Mouse (Mus musculus) liver, embryonic 11.5 days (tissue): ENCODE data around the gene Pphln1. TPM values are rescaled to one million over a fixed set of nuclear protein-coding genes. Genes with fewer than 3 reads are reported as not detected.
A peak's percentile ranks its signal among the peaks of the same experiment; 100 is the strongest.

Source experiments
- ATAC-seq: fragments of 200-750 bp; cut with Nextera tagmentation; replicated peaks from 2 replicates; pipeline ENCODE4 v1.8.0; 2017; ENCODE audit warnings: moderate number of reproducible peaks, mild to moderate bottlenecking, moderate TSS enrichment, moderate library complexity; ENCODE audit not compliant: low FRiP score
- DNase-seq: peaks from one replicate; pipeline ENCODE4 v3.0.0-alpha.2; 2017; ENCODE audit warnings: low spot score
- H3K27ac ChIP-seq: fragments of 300-500 bp; sonication (generic); 2 replicates; pipeline ENCODE4 v1.5.1; 2014; ENCODE audit warnings: mild to moderate bottlenecking, low read depth, low read length, control low read depth
- H3K27me3 ChIP-seq: fragments of 300-500 bp; sonication (generic); replicated peaks from 2 replicates; pipeline ENCODE4 v1.6.1; 2014; ENCODE audit warnings: low read length, mixed read lengths; ENCODE audit not compliant: control insufficient read depth, insufficient read depth
- H3K36me3 ChIP-seq: fragments of 300-500 bp; sonication (generic); 2 replicates; pipeline ENCODE4 v1.6.1; 2014; ENCODE audit warnings: mild to moderate bottlenecking, low read length, moderate library complexity, mixed read lengths; ENCODE audit not compliant: control insufficient read depth, insufficient read depth
- H3K4me1 ChIP-seq: fragments of 300-500 bp; sonication (generic); replicated peaks from 2 replicates; pipeline ENCODE4 v1.6.1; 2014; ENCODE audit warnings: low read length, mixed read lengths; ENCODE audit not compliant: control insufficient read depth, insufficient read depth
- H3K4me2 ChIP-seq: fragments of 300-500 bp; sonication (generic); 2 replicates; pipeline ENCODE4 v1.6.1; 2014; ENCODE audit warnings: mild to moderate bottlenecking, control low read depth, moderate library complexity
- H3K4me3 ChIP-seq: fragments of 300-500 bp; sonication (generic); 2 replicates; pipeline ENCODE4 v1.5.1; 2014; ENCODE audit warnings: low read depth, low read length, control low read depth
- H3K9ac ChIP-seq: fragments of 300-500 bp; sonication (generic); 2 replicates; pipeline ENCODE4 v1.6.1; 2014; ENCODE audit warnings: low read depth, low read length, control low read depth
- H3K9me3 ChIP-seq: fragments of 300-500 bp; sonication (generic); 2 replicates; pipeline ENCODE4 v1.6.1; 2016; ENCODE audit warnings: low read length, inconsistent platforms, mixed read lengths; ENCODE audit not compliant: control insufficient read depth
- WGBS: fragments of 180-500 bp; shearing (Covaris S2); extraction: QIAGEN DNeasy Blood & Tissue Kit; methylation state at CpG from one replicate; pipeline ENCODE4 v1.1.7; 2014; 5-methylcytosine and 5-hydroxymethylcytosine counted together
- polyA plus RNA-seq: library from polyadenylated mRNA; unstranded; fragments of >200 nt; fragmentation: Nextera tagmentation; extraction: Ambion mirVana; gene quantifications from 2 replicates; pipeline ENCODE4 v1.2.1, GENCODE M21; 2014

Gene Pphln1
- polyA plus RNA-seq, 1 experiment from 2014 or later = 51.3 TPM

GRCm38 (mm10) chr15:93412445-93412844, 14.3 kb downstream of the Pphln1 start:
- DNase-seq (no peak), ATAC-seq (no peak)
- WGBS = 87% methylated on average over 3 of the region's 3 CpGs
- no peaks in the 10 kb centered on the region for H3K4me1 ChIP-seq
- H3K4me2 ChIP-seq = no peak overlapping the region
- no peaks in the 10 kb centered on the region for H3K27me3 ChIP-seq
- no peak overlapping the region for H3K4me3 ChIP-seq
- no peaks in the 10 kb centered on the region for H3K9me3 ChIP-seq
- H3K9ac ChIP-seq = no peak overlapping the region
- H3K27ac ChIP-seq = no peak overlapping the region
- H3K36me3 ChIP-seq = peaks cover 16% of the 10 kb centered on the region; the same call in 1 of the 2 replicates

- H3K36me3 ChIP-seq = peaks cover 13% of the 10 kb centered on the region; the same call in 1 of the 2 replicates
Measured at GRCm38 (mm10) chr15:93414456-93414855, 16.3 kb downstream of the Pphln1 start.

GRCm38 (mm10) chr15:93416300-93416699, 18.1 kb downstream of the Pphln1 start:
- Histone ChIP-seq H3K27me3 (no peaks in the 10 kb centered on the region), H3K4me1 (no peaks in the 10 kb centered on the region), H3K9me3 (no peaks in the 10 kb centered on the region), H3K27ac (no peak overlapping the region), H3K4me3 (no peak overlapping the region), H3K36me3 (peaks cover 7% of the 10 kb centered on the region; the same call in 1 of the 2 replicates), H3K9ac (no peak overlapping the region), H3K4me2 (no peak overlapping the region)
- ATAC-seq (no peak), DNase-seq (no peak)
- WGBS = 87% methylated on average over 6 of the region's 6 CpGs

More at GRCm38 (mm10) chr15:93414456-93414855, 16.3 kb downstream of the Pphln1 start:
- DNase-seq (no peak), ATAC-seq (no peak)
- no peaks in the 10 kb centered on the region for H3K27me3 ChIP-seq
- 90% methylated on average over 9 of the region's 9 CpGs for WGBS
- H3K4me3 ChIP-seq = no peak overlapping the region
- H3K27ac ChIP-seq = no peak overlapping the region
- H3K9ac ChIP-seq = no peak overlapping the region
- H3K4me2 ChIP-seq = no peak overlapping the region
- no peaks in the 10 kb centered on the region for H3K9me3 ChIP-seq
- no peaks in the 10 kb centered on the region for H3K4me1 ChIP-seq

DNA sequence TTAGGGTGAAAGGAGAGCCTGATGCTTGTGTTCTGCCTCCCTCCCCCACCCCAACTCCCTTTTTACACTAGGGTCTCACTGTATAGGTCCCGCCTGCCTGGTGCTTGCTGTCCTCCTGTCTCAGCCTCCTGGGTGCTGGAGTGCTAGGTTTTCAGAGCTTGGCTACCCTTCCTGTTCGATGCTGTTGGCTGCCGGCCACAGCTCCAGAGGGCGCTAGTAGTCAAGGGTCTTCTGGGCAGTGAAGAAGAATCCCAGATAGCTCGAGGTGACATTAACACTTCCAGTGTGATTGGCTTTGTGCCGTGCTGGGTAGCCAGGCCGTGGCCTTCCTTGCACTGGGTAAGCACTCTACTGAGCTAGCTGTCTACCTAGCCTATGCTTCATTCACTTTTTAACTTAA, 22.4 kb downstream of the Pphln1 start:
- WGBS = 75% methylated on average over 7 of the region's 7 CpGs
- no peak overlapping the region for H3K9ac ChIP-seq
- no peak for DNase-seq

GRCm38 (mm10) chr15:93422537-93422936, 24.4 kb downstream of the Pphln1 start:
- no peaks in the 10 kb centered on the region for H3K27me3 ChIP-seq
- no peaks in the 10 kb centered on the region for H3K4me1 ChIP-seq
- ATAC-seq = peak; percentile 54
- H3K9me3 ChIP-seq = no peaks in the 10 kb centered on the region
- H3K4me3 ChIP-seq = no peak overlapping the region
- DNase-seq = no peak
- H3K9ac ChIP-seq = no peak overlapping the region
- 0 out of 2 replicates have a peak, but pooled peaks cover 2% of the 10 kb centered on the region for H3K36me3 ChIP-seq
- H3K27ac ChIP-seq = no peak overlapping the region
- WGBS = 90% methylated on average over 1 of the region's 1 CpGs
- no peak overlapping the region for H3K4me2 ChIP-seq

More for the DNA sequence above, 22.4 kb downstream of the Pphln1 start:
- Histone ChIP-seq H3K9me3 (no peaks in the 10 kb centered on the region), H3K4me3 (no peak overlapping the region), H3K27me3 (no peaks in the 10 kb centered on the region), H3K27ac (no peak overlapping the region), H3K4me1 (no peaks in the 10 kb centered on the region), H3K36me3 (0 out of 2 replicates have a peak, but pooled peaks cover 2% of the 10 kb centered on the region), H3K4me2 (no peak overlapping the region)
- ATAC-seq = no peak

GRCm38 (mm10) chr15:93433811-93434210, 35.7 kb downstream of the Pphln1 start:
- no peak for ATAC-seq
- Histone ChIP-seq H3K4me1 (no peaks in the 10 kb centered on the region), H3K36me3 (peaks cover 3% of the 10 kb centered on the region; the same call in 1 of the 2 replicates)

DNA sequence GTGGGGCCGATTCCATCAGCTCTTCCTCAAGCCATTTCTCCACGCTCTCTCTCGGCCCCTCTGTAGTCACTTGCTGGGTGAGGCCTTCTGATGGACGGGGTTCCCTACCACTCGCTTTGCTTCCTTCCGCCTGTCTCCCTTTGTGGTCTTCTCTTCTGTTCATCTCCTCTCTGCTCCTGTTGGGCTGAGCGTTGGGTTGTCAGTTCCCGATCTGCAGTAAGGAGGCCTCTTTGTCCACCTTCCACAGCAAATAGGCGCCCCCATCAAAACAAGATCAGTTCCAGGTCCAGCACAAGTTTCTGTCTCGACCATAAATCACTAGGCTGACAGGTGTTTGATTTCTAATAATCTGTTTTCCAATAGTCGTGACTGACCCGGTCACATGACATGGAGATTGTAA, 37.8 kb downstream of the Pphln1 start:
- H3K4me3 ChIP-seq = no peak overlapping the region
- H3K9ac ChIP-seq = no peak overlapping the region
- H3K9me3 ChIP-seq = no peaks in the 10 kb centered on the region
- H3K27me3 ChIP-seq = no peaks in the 10 kb centered on the region
- DNase-seq (no peak), ATAC-seq (no peak)
- H3K27ac ChIP-seq = no peak overlapping the region
- H3K4me1 ChIP-seq = no peaks in the 10 kb centered on the region
- H3K4me2 ChIP-seq = no peak overlapping the region
- WGBS = 85% methylated on average over 12 of the region's 12 CpGs
- H3K36me3 ChIP-seq = peaks cover 3% of the 10 kb centered on the region; the same call in 1 of the 2 replicates

More at GRCm38 (mm10) chr15:93433811-93434210, 35.7 kb downstream of the Pphln1 start:
- H3K27ac ChIP-seq = no peak overlapping the region
- no peaks in the 10 kb centered on the region for H3K9me3 ChIP-seq
- H3K9ac ChIP-seq = no peak overlapping the region
- H3K4me2 ChIP-seq = no peak overlapping the region
- no peak for DNase-seq
- H3K4me3 ChIP-seq = no peak overlapping the region
- H3K27me3 ChIP-seq = no peaks in the 10 kb centered on the region
- WGBS = 48% methylated on average over 11 of the region's 11 CpGs

GRCm38 (mm10) chr15:93438663-93439062, 40.5 kb downstream of the Pphln1 start:
- Histone ChIP-seq H3K36me3 (peaks cover 17% of the 10 kb centered on the region), H3K4me1 (no peaks in the 10 kb centered on the region), H3K9ac (no peak overlapping the region), H3K4me3 (no peak overlapping the region), H3K4me2 (no peak overlapping the region), H3K9me3 (no peaks in the 10 kb centered on the region), H3K27me3 (no peaks in the 10 kb centered on the region), H3K27ac (no peak overlapping the region)
- no peak for DNase-seq
- 42% methylated on average over 5 of the region's 5 CpGs for WGBS
- peak; percentile 53; the same call in 1 of the 2 replicates for ATAC-seq

DNA sequence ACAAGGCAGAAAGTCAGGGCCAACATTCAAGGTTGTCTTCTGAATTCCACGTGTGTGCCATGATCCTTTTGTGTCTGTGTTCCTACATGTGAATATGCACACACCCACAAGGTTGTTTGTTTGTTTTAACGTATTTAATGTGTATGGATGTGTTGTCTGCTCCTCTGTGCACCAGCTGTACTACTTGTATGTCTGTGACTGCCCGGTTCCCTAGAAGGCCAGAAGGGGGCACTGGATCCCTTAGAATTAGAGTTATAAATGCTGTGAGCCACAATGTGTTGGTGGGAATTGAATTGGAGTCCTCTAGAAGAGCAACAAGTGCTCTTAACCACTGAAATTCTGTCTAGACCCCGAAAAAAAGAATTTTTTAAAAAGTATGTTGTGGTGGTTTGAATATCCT, 44.1 kb downstream of the Pphln1 start:
- H3K9me3 ChIP-seq = no peaks in the 10 kb centered on the region
- WGBS = 85% methylated on average over 4 of the region's 4 CpGs
- H3K36me3 ChIP-seq = peaks cover 19% of the 10 kb centered on the region
- no peak for DNase-seq
- no peaks in the 10 kb centered on the region for H3K27me3 ChIP-seq
- ATAC-seq = no peak
- no peak overlapping the region for H3K4me2 ChIP-seq
- no peaks in the 10 kb centered on the region for H3K4me1 ChIP-seq
- no peak overlapping the region for H3K27ac ChIP-seq
- H3K9ac ChIP-seq = no peak overlapping the region
- no peak overlapping the region for H3K4me3 ChIP-seq
